Mouse (Mus musculus) lung, postnatal 10 days (tissue): Measurements from ENCODE around the gene Ica1.

Experiments
- DNase-seq: peaks from one replicate; pipeline ENCODE4 v3.0.0; 2021

The Ica1 gene

GRCm38 (mm10) chr6:8741659-8742058 lies 36.6 kb downstream of the Ica1 start:
- no peak for DNase-seq

- DNase-seq: no peak
Measured at GRCm38 (mm10) chr6:8740092-8740491, 38.2 kb downstream of the Ica1 start.

GRCm38 (mm10) chr6:8738396-8738795 lies 39.9 kb downstream of the Ica1 start:
- peak; percentile 26 for DNase-seq

GRCm38 (mm10) chr6:8736493-8736820 lies 41.8 kb downstream of the Ica1 start:
- DNase-seq: no peak

GRCm38 (mm10) chr6:8735657-8736492 lies 42.4 kb downstream of the Ica1 start:
- DNase-seq: peak; percentile 80

- no peak for DNase-seq
Measured at GRCm38 (mm10) chr6:8735044-8735443, 43.2 kb downstream of the Ica1 start.

GRCm38 (mm10) chr6:8732492-8732891 lies 45.8 kb downstream of the Ica1 start:
- no peak for DNase-seq

- DNase-seq: no peak
Measured at GRCm38 (mm10) chr6:8731656-8732191, 46.6 kb downstream of the Ica1 start.

- DNase-seq: no peak
Measured at GRCm38 (mm10) chr6:8730433-8730832, 47.9 kb downstream of the Ica1 start.

GRCm38 (mm10) chr6:8727806-8728205 lies 50.5 kb downstream of the Ica1 start:
- no peak for DNase-seq

- DNase-seq: no peak
Measured at GRCm38 (mm10) chr6:8725610-8726009, 52.7 kb downstream of the Ica1 start.

GRCm38 (mm10) chr6:8719692-8720091 lies 58.6 kb downstream of the Ica1 start:
- no peak for DNase-seq

- DNase-seq: no peak
Measured at GRCm38 (mm10) chr6:8717967-8718366, 60.3 kb downstream of the Ica1 start.

GRCm38 (mm10) chr6:8716539-8716938 lies 61.7 kb downstream of the Ica1 start:
- DNase-seq: no peak

- DNase-seq: no peak
Measured at GRCm38 (mm10) chr6:8711246-8711645, 67.0 kb downstream of the Ica1 start.

- peak; percentile 70 for DNase-seq
Measured at GRCm38 (mm10) chr6:8694636-8695514, 83.4 kb downstream of the Ica1 start.

GRCm38 (mm10) chr6:8693926-8694635 lies 84.2 kb downstream of the Ica1 start:
- DNase-seq: no peak

- no peak for DNase-seq
Measured at GRCm38 (mm10) chr6:8693141-8693881, 85.0 kb downstream of the Ica1 start.

GRCm38 (mm10) chr6:8691199-8691975 lies 86.9 kb downstream of the Ica1 start:
- no peak for DNase-seq

GRCm38 (mm10) chr6:8690441-8690840 lies 87.8 kb downstream of the Ica1 start:
- no peak for DNase-seq
